Mouse (Mus musculus): ENCODE measurements around the gene Xrcc1. TPM values are rescaled to one million over a fixed set of nuclear protein-coding genes. Genes with fewer than 3 reads are reported as not detected.

Gene Xrcc1
- total and polyA plus RNA-seq, 3 experiments = 81.7 to 148 (median 136) TPM

DNA sequence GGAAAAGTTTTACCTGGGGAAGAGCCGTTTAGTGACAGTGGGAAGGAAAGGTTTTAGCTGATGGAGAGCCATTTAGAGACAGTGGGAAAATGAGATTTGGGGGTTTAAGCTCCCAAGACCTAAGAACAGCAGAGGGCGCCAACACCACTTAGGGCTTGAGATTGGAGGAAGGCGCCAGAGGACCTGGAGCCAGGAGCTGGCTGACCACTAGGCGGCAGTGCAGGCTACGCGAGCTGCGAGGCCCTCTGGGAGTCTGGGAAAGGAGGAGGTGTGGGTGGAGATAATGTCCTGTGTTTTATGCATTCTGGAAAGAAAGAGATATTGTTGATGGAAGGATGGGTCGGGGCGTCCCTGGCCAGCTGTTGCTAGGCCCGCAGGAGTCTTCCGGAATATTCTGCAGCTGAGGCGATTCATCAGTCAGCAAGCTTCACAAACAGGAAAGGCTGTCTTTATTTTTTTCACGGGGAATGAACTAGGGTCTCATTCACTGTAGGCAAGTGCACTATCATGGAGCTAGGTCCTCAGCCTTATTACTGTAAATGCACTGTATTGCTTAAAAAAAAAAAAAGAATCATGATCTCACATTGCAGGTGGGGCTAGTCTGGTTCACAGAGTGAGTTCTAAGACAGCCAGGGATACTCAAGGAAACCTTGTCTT, 55.0 kb downstream of the Xrcc1 start:
- H3K9me3 ChIP-seq (replicated peaks; ENCODE audit: low read length) = no peaks in the 10 kb centered on the region
- H3K79me2 ChIP-seq (replicated peaks; ENCODE audit: control insufficient read depth, extremely low read depth, insufficient read depth, poor library complexity, severe bottlenecking) = no peaks in the 10 kb centered on the region
- peaks cover 0 to 4% of the 10 kb centered on the region in 2 experiments; a peak in 2 of 4 replicates for H3K4me1 ChIP-seq (ENCODE audit: control insufficient read depth in 1 of 2, insufficient read depth in 2 of 2)
- peaks cover 0 to 32% of the 10 kb centered on the region in 2 experiments for H3K36me3 ChIP-seq (replicated peaks in 1 of 2; ENCODE audit: control insufficient read depth in 1 of 2, insufficient read depth in 1 of 2, low read length in 1 of 2)
- DNase-seq (ENCODE audit: extremely low read depth) = peak; percentile 93
- dilution Hi-C loops (cut with MboI; ENCODE audit: extremely low pct_ligation_motif_present, extremely low pct_unique_long_range_greater_than_20kb, low sequenced_read_pairs) (no loop called here), in situ Hi-C loops (cut with MboI; ENCODE audit: low pct_ligation_motif_present, low pct_unique_long_range_greater_than_20kb, low sequenced_read_pairs) (no loop called here)
- no peak overlapping the region for H3K9ac ChIP-seq (ENCODE audit: insufficient read depth, low read depth)
- H3K27me3 ChIP-seq (replicated peaks) = no peaks in the 10 kb centered on the region
- H3K4me2 ChIP-seq (ENCODE audit: insufficient read depth, low read depth, poor library complexity, severe bottlenecking) = no peak overlapping the region
- H3K4me3 ChIP-seq (replicated peaks in 1 of 3; ENCODE audit: low read depth in 2 of 3, low read length in 2 of 3, poor library complexity in 1 of 3) = no peak overlapping the region
- H3K27ac ChIP-seq (ENCODE audit: insufficient read depth, low read depth) = no peak overlapping the region
- no peak for TF ChIP-seq ELF1 (IDR thresholded peaks at IDR 0.05; ENCODE audit: low read depth, low read length)
- no peak for TF ChIP-seq SIN3A (IDR thresholded peaks at IDR 0.05; ENCODE audit: low read length)
- peak; percentile 71; the same call in 1 of the 2 replicates for TF ChIP-seq NELFE (IDR thresholded peaks at IDR 0.05; ENCODE audit: low read depth, low read length)
- no peak for TF ChIP-seq POLR2A (IDR thresholded peaks at IDR 0.05; ENCODE audit: low read depth, low read length)
- TF ChIP-seq MYC (IDR thresholded peaks at IDR 0.05; ENCODE audit: low read depth, low read length) = no peak
- TF ChIP-seq EP300 (IDR thresholded peaks at IDR 0.05; ENCODE audit: low read length) = 0 out of 2 replicates have a peak, but pooled peaks have one; percentile 19
- peak; percentile 93 for TF ChIP-seq RAD21 (IDR thresholded peaks at IDR 0.05; ENCODE audit: low read depth, low read length)
- no peak for TF ChIP-seq PAX5 (IDR thresholded peaks at IDR 0.05; ENCODE audit: low read length)
- no peak for TF ChIP-seq ETS1 (conservative IDR thresholded peaks at IDR 0.05; ENCODE audit: low read depth, low read length)
- TF ChIP-seq POLR2AphosphoS2 (IDR thresholded peaks at IDR 0.05; ENCODE audit: low read depth, low read length) = no peak
- TF ChIP-seq MAX (IDR thresholded peaks at IDR 0.05; ENCODE audit: low read length) = 0 out of 2 replicates have a peak, but pooled peaks have one; percentile 26
- TF ChIP-seq TCF12 (IDR thresholded peaks at IDR 0.05; ENCODE audit: low read depth, low read length) = 0 out of 2 replicates have a peak, but pooled peaks have one; percentile 14
- TF ChIP-seq NRF1 (IDR thresholded peaks at IDR 0.05; ENCODE audit: low read depth, low read length) = no peak
- peak; percentile 90 to 100 for TF ChIP-seq CTCF (conservative IDR thresholded peaks at IDR 0.05 in 1 of 2, IDR thresholded peaks at IDR 0.05 in 1 of 2; ENCODE audit: low read depth in 2 of 2, low read length in 2 of 2)
- TF ChIP-seq IRF4 (IDR thresholded peaks at IDR 0.05; ENCODE audit: low read depth, low read length) = no peak
- TF ChIP-seq ZC3H11A (IDR thresholded peaks at IDR 0.05; ENCODE audit: low read depth, low read length) = peak; percentile 76
- peak; percentile 37; the same call in 1 of the 2 replicates for TF ChIP-seq ZNF384 (IDR thresholded peaks at IDR 0.05; ENCODE audit: low read depth, low read length)
- TF ChIP-seq UBTF (IDR thresholded peaks at IDR 0.05; ENCODE audit: low read depth, low read length) = no peak
- no peak; the same call in 1 of the 2 replicates for TF ChIP-seq HCFC1 (IDR thresholded peaks at IDR 0.05; ENCODE audit: low read depth, low read length)
- TF ChIP-seq USF2 (conservative IDR thresholded peaks at IDR 0.05; ENCODE audit: low read depth, low read length) = no peak
- TF ChIP-seq SMC3 (IDR thresholded peaks at IDR 0.05; ENCODE audit: low read depth, low read length) = peak; percentile 99
- TF ChIP-seq MEF2A (IDR thresholded peaks at IDR 0.05; ENCODE audit: borderline replicate concordance, low read depth, low read length) = no peak
- no peak for TF ChIP-seq MAZ (IDR thresholded peaks at IDR 0.05; ENCODE audit: low read depth, low read length)
- TF ChIP-seq RCOR1 (conservative IDR thresholded peaks at IDR 0.05; ENCODE audit: low read depth, low read length) = no peak
- TF ChIP-seq ZKSCAN1 (IDR thresholded peaks at IDR 0.05; ENCODE audit: borderline replicate concordance, low read depth, low read length) = no peak
- TF ChIP-seq MAFK (IDR thresholded peaks at IDR 0.05; ENCODE audit: insufficient replicate concordance, low read length) = no peak
- no peak for TF ChIP-seq E2F4 (IDR thresholded peaks at IDR 0.05; ENCODE audit: insufficient replicate concordance, low read depth, low read length)
- no peak for TF ChIP-seq GABPA (IDR thresholded peaks at IDR 0.05; ENCODE audit: insufficient replicate concordance, low read depth, low read length)
